Mouse (Mus musculus): Measurements from ENCODE around the gene Khdc1a.
"Not testable (repeated sequence)": the region's sequence is repeated elsewhere in the genome, so short reads cannot be mapped to it uniquely, and the experiment has no call there.

The Khdc1a gene

GRCm38 (mm10) chr1:21349341-21349740 lies at the start of gene Khdc1a:
TSS of gene Khdc1a (plus strand) at chr1:21349641.
- no peak for DNase-seq

GRCm38 (mm10) chr1:21299826-21300225 lies 49.6 kb upstream of the Khdc1a start:
- no peak for DNase-seq

GRCm38 (mm10) chr1:21301686-21302085 lies 47.8 kb upstream of the Khdc1a start:
- DNase-seq, result no peak

GRCm38 (mm10) chr1:21304174-21304573 lies 45.3 kb upstream of the Khdc1a start:
- DNase-seq, result no peak

GRCm38 (mm10) chr1:21304646-21305045 lies 44.8 kb upstream of the Khdc1a start:
- DNase-seq, result no peak

- no peak for DNase-seq
These were observed 44.0 kb upstream of the Khdc1a start for GRCm38 (mm10) chr1:21305443-21305842.

- DNase-seq, result no peak
These were observed 35.1 kb upstream of the Khdc1a start for GRCm38 (mm10) chr1:21314336-21314735.

- no peak for DNase-seq
These were observed 33.7 kb upstream of the Khdc1a start for GRCm38 (mm10) chr1:21315756-21316155.

- no peak for DNase-seq
These were observed 33.1 kb upstream of the Khdc1a start for GRCm38 (mm10) chr1:21316305-21316704.

GRCm38 (mm10) chr1:21318202-21318601 lies 31.2 kb upstream of the Khdc1a start:
- no peak for DNase-seq

- not testable (repeated sequence) for DNase-seq
These were observed 29.2 kb upstream of the Khdc1a start for GRCm38 (mm10) chr1:21320271-21320670.

- DNase-seq, result no peak
These were observed 27.8 kb upstream of the Khdc1a start for GRCm38 (mm10) chr1:21321656-21322055.

- DNase-seq, result no peak
These were observed 25.4 kb upstream of the Khdc1a start for GRCm38 (mm10) chr1:21323996-21324574.

GRCm38 (mm10) chr1:21324633-21325032 lies 24.8 kb upstream of the Khdc1a start:
- no peak for DNase-seq

- DNase-seq, result no peak
These were observed 22.7 kb upstream of the Khdc1a start for GRCm38 (mm10) chr1:21326733-21327132.

GRCm38 (mm10) chr1:21331161-21331560 lies 18.3 kb upstream of the Khdc1a start:
- not testable (repeated sequence) for DNase-seq

- DNase-seq, result no peak
These were observed 16.0 kb upstream of the Khdc1a start for GRCm38 (mm10) chr1:21333222-21333973.

- DNase-seq, result no peak
These were observed 13.6 kb upstream of the Khdc1a start for GRCm38 (mm10) chr1:21335836-21336235.

GRCm38 (mm10) chr1:21340745-21341144 lies 8.7 kb upstream of the Khdc1a start:
- DNase-seq, result no peak

GRCm38 (mm10) chr1:21344253-21344652 lies 5.2 kb upstream of the Khdc1a start:
- peak; percentile 16 to 31 for DNase-seq

GRCm38 (mm10) chr1:21344752-21345151 lies 4.7 kb upstream of the Khdc1a start:
- DNase-seq, result not testable (repeated sequence)

GRCm38 (mm10) chr1:21368031-21368430 lies 18.6 kb downstream of the Khdc1a start, which contains the start of gene Khdc1c:
TSS of gene Khdc1c (plus strand) at chr1:21368331.
- DNase-seq, result not testable (repeated sequence)

GRCm38 (mm10) chr1:21383256-21383655 lies 33.8 kb downstream of the Khdc1a start, which contains the start of gene Khdc1b:
TSS of gene Khdc1b (plus strand) at chr1:21383556.
- DNase-seq, result no peak

- DNase-seq, result no peak
These were observed 41.8 kb downstream of the Khdc1a start for GRCm38 (mm10) chr1:21391138-21391671.

Measured in cerebellum, postnatal 36 days (tissue).